Mouse (Mus musculus) small intestine, adult 2 months (tissue): Measurements from ENCODE around the gene Spsb3.

Source experiments
- CTCF ChIP-seq: fragments of 200-500 bp; IDR thresholded peaks from 2 replicates; pipeline ENCODE4 v1.5.1; 2012; ENCODE audit warnings: low read depth, mild to moderate bottlenecking, control low read depth, inconsistent platforms, low read length, moderate library complexity, mixed read lengths; ENCODE audit not compliant: insufficient replicate concordance, insufficient read length; ENCODE audit errors: extremely low read depth
- POLR2A ChIP-seq: fragments of 200-500 bp; IDR thresholded peaks from 2 replicates; pipeline ENCODE4 v1.6.1; 2012; ENCODE audit warnings: low read depth, mild to moderate bottlenecking, control low read depth, inconsistent platforms, low read length, moderate library complexity

GRCm38 (mm10) chr17:24929506-24929905 lies 43.1 kb downstream of the Spsb3 start:
- no peak for TF ChIP-seq POLR2A
- no peak for TF ChIP-seq CTCF
